Mouse (Mus musculus): Measurements from ENCODE around the gene Ces2b. TPM values are rescaled to one million over a fixed set of nuclear protein-coding genes. Genes with fewer than 3 reads are reported as not detected.

Ces2b gene
- 0.31 and 0.32 TPM in 2 replicates for polyA plus RNA-seq (2015; fragmentation: Nextera tagmentation; extraction: Ambion mirVana)

GRCm38 (mm10) chr8:104831440-104831839, at the start of gene Ces2b:
Gene Ces2b, plus strand, starts transcription at chr8:104831572.
- Histone ChIP-seq H3K4me2 (no peak within 1 kb of the TSS), H3K9me3 (replicated peaks) (no peaks in the 10 kb centered on the region), H3K27me3 (no peaks in the 10 kb centered on the region), H3K9ac (no peak within 1 kb of the TSS), H3K27ac (no peak within 1 kb of the TSS), H3K36me3 (ENCODE audit: poor library complexity, severe bottlenecking) (no peaks in the 10 kb centered on the region), H3K4me3 (no peak within 1 kb of the TSS), H3K4me1 (no peaks in the 10 kb centered on the region)
- 79% methylated on average over 5 of the region's 5 CpGs for WGBS
- no peak for ATAC-seq

GRCm38 (mm10) chr8:104787049-104787448, 44.3 kb upstream of the Ces2b start:
- no peaks in the 10 kb centered on the region for H3K36me3 ChIP-seq (ENCODE audit: poor library complexity, severe bottlenecking)
- no peak overlapping the region for H3K27ac ChIP-seq
- no peak for ATAC-seq
- H3K9me3 ChIP-seq (replicated peaks) = no peaks in the 10 kb centered on the region
- H3K27me3 ChIP-seq = no peaks in the 10 kb centered on the region
- no peak overlapping the region for H3K9ac ChIP-seq
- WGBS = 78% methylated on average over 1 of the region's 1 CpGs
- no peak overlapping the region for H3K4me3 ChIP-seq
- no peak overlapping the region for H3K4me2 ChIP-seq
- H3K4me1 ChIP-seq = no peaks in the 10 kb centered on the region

- Histone ChIP-seq H3K4me3 (no peak overlapping the region), H3K4me2 (no peak overlapping the region), H3K4me1 (no peaks in the 10 kb centered on the region), H3K36me3 (ENCODE audit: poor library complexity, severe bottlenecking) (no peaks in the 10 kb centered on the region), H3K27ac (no peak overlapping the region), H3K9ac (no peak overlapping the region), H3K9me3 (replicated peaks) (no peaks in the 10 kb centered on the region), H3K27me3 (no peaks in the 10 kb centered on the region)
- WGBS = 85% methylated on average over 2 of the region's 2 CpGs
- ATAC-seq = no peak
Observed at GRCm38 (mm10) chr8:104788929-104789328, 42.4 kb upstream of the Ces2b start.

DNA sequence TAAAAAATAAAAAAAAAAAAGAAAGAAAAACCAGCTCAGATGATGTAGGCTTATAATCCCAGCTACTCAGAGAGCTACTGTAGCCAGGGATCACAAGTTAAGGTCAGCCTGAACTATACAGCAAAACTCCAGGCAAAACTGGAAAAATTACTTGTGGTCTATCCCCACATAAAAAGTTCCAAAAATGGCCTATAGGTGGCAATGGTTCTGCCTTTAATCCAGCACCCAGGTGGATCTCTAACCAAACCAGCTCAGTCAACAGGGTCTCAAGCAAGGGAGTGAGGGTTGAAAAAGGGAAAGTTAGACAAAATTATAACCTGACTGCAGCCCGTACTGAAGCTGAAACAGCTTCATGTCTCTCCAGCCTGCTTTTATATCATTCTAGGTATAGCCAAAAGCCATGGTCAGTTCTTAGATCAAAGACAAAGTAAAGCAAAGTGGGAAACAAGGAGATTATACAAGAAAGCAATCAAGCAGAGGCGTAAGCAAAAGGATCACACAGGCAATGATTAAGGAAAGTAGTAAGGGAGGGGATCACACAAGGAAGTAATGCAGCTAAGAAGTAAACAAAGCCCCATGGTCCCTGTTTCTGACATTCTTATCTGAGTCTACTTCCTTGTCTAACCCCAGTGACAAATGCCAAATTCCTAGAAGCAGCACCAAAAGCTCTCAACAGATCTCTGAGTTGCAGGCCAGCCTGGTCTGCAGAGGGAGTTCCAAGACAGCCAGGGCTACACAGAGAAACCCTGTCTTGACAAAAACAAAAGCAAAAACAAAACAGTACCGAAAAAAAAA, 41.3 kb upstream of the Ces2b start:
- Histone ChIP-seq H3K4me1 (no peaks in the 10 kb centered on the region), H3K4me2 (no peak overlapping the region), H3K27ac (no peak overlapping the region), H3K4me3 (no peak overlapping the region), H3K9me3 (replicated peaks) (no peaks in the 10 kb centered on the region), H3K9ac (no peak overlapping the region), H3K27me3 (no peaks in the 10 kb centered on the region), H3K36me3 (ENCODE audit: poor library complexity, severe bottlenecking) (no peaks in the 10 kb centered on the region)
- 63% methylated on average over 3 of the region's 3 CpGs for WGBS
- ATAC-seq = no peak

DNA sequence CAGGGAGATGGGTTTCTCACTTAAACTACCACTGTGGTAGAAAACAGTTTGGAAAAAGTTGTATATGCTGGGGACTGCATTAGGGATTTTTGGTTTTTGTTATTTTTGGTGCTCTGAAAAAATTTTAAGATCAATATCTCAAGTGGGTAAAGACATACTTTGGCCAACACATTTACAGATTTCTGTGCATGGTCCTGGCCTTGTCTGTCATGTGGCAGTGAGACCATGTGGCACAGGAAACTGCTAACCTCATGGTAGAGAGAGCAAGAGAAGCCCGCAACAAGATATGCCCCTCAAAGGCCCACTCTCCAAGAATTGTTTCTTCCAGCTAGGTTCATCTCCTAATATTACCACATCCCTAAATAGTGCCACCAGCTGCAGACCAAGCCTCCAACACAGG, 32.0 kb upstream of the Ces2b start:
- H3K4me3 ChIP-seq = no peak overlapping the region
- no peak overlapping the region for H3K27ac ChIP-seq
- no peaks in the 10 kb centered on the region for H3K9me3 ChIP-seq (replicated peaks)
- H3K4me2 ChIP-seq = no peak overlapping the region
- H3K9ac ChIP-seq = no peak overlapping the region
- no peaks in the 10 kb centered on the region for H3K4me1 ChIP-seq
- no peaks in the 10 kb centered on the region for H3K36me3 ChIP-seq (ENCODE audit: poor library complexity, severe bottlenecking)
- 100% methylated on average over 1 of the region's 1 CpGs for WGBS
- ATAC-seq = no peak
- H3K27me3 ChIP-seq = no peaks in the 10 kb centered on the region

DNA sequence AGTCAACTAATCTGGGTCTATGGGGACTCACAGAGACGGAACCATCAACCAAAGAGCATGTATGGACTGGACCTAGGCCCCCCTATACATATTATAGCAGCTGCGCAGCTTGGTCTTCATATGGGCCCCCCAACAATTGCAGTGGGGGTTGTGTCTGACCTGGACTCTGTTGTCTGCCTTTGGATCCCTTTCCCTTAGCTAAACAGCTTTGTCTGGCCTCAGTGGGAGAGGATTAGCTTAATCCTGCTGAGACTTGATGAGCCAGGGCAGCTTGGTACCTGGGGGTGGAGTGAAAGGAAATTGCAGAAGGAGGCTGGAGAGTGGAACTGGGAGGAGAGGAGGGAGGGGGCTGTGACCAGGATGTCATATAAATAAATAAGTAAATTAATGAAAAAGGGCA, 25.2 kb upstream of the Ces2b start:
- no peak overlapping the region for H3K9ac ChIP-seq
- no peaks in the 10 kb centered on the region for H3K4me1 ChIP-seq
- ATAC-seq = no peak
- WGBS = 2% methylated on average over 2 of the region's 2 CpGs
- no peak overlapping the region for H3K4me3 ChIP-seq
- H3K27me3 ChIP-seq = no peaks in the 10 kb centered on the region
- H3K4me2 ChIP-seq = no peak overlapping the region
- H3K27ac ChIP-seq = no peak overlapping the region
- no peaks in the 10 kb centered on the region for H3K9me3 ChIP-seq (replicated peaks)
- H3K36me3 ChIP-seq (ENCODE audit: poor library complexity, severe bottlenecking) = no peaks in the 10 kb centered on the region

DNA sequence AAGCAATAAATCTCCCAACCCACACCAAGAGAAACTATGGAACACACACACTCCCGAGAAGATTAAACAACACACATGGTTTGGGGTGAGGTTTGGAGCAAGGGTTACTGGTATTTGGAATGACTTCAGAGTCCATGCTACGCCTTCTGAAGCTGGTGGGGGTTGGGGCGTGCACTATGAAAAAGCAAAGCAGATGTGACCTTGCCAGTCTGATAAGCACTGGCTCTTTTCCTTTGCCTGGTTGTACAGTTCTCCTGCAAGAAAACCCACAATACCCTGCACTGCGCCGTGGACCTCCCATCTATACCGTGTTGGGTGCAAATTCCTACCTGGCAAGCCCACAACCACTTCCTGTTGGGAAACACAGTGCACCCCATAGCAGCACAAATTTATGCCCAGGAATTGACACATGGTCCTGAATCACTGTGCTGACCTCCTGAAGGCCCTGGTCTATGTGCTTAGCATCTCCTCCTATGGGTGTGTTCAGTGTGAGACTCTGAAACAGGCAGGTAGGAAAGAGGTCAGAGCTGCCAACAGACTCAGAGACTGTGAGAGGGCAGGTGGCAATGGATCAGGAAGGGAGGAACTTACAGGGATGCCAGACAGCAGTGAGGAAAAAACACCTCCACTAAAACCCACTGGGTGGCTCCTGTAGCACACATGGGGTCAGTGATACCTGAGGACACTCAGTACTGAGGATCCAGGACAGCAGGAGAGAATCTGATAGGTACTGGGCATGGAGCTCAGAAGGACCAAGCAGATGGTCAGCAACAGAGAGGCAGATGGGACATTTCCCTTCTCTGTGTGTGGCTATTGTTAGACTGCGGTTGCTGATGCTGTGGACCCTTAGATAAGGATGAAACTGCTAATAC, 22.6 kb upstream of the Ces2b start:
- Histone ChIP-seq H3K9ac (no peak overlapping the region), H3K36me3 (ENCODE audit: poor library complexity, severe bottlenecking) (no peaks in the 10 kb centered on the region), H3K4me3 (no peak overlapping the region), H3K4me2 (no peak overlapping the region), H3K27me3 (no peaks in the 10 kb centered on the region), H3K4me1 (no peaks in the 10 kb centered on the region), H3K9me3 (replicated peaks) (no peaks in the 10 kb centered on the region), H3K27ac (no peak overlapping the region)
- no peak for ATAC-seq
- 90% methylated on average over 7 of the region's 7 CpGs for WGBS

DNA sequence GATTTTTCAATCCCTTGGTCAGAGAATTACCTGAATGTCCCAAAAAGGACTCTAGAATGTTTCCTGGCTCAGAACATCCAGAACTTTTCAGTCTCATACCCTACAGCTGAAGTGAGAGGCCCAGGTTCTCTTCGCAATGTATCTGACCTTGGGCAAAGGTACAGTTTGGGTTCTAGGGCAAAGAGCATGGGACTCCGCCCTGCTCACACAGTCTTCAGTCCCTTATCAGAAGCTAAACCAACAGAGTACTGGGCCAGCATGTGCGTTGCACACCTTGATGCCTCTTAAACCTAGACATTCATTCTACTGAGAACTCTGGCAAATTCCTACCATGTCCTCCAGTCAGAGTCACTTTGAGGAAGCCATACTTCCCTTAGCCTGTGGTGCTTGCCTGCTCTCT, 21.9 kb upstream of the Ces2b start:
- no peaks in the 10 kb centered on the region for H3K27me3 ChIP-seq
- no peak overlapping the region for H3K4me2 ChIP-seq
- H3K27ac ChIP-seq = no peak overlapping the region
- ATAC-seq = no peak
- no peak overlapping the region for H3K4me3 ChIP-seq
- H3K36me3 ChIP-seq (ENCODE audit: poor library complexity, severe bottlenecking) = no peaks in the 10 kb centered on the region
- no peaks in the 10 kb centered on the region for H3K4me1 ChIP-seq
- H3K9ac ChIP-seq = no peak overlapping the region
- H3K9me3 ChIP-seq (replicated peaks) = no peaks in the 10 kb centered on the region
- WGBS = 90% methylated on average over 3 of the region's 3 CpGs

GRCm38 (mm10) chr8:104826912-104827311, 4.5 kb upstream of the Ces2b start:
- ATAC-seq = no peak
- Histone ChIP-seq H3K4me1 (no peaks in the 10 kb centered on the region), H3K4me3 (no peak overlapping the region), H3K27ac (no peak overlapping the region), H3K9me3 (replicated peaks) (no peaks in the 10 kb centered on the region), H3K9ac (no peak overlapping the region), H3K4me2 (no peak overlapping the region), H3K27me3 (no peaks in the 10 kb centered on the region), H3K36me3 (ENCODE audit: poor library complexity, severe bottlenecking) (no peaks in the 10 kb centered on the region)
- 84% methylated on average over 1 of the region's 1 CpGs for WGBS

DNA sequence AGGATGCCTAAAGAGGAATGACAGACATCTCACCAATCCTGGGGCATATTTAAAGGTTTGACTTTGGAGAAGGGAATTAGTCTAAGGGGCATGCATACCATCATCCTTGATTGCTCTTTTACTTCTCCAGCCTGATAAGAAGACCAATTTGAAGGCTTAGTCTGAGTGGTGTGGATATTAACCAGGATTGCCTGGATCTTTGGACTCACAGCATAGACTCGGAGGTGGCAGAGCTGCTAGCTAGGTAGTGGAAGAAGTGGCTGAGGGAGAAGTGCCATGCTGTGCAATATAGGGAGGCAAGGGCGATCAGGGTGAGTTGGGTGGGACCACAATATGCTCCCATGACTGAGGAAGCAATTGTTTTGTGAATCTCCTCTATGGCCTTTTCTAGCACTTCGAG, 3.2 kb upstream of the Ces2b start:
- Histone ChIP-seq H3K27me3 (no peaks in the 10 kb centered on the region), H3K4me2 (no peak overlapping the region), H3K4me3 (no peak overlapping the region), H3K9ac (no peak overlapping the region), H3K4me1 (no peaks in the 10 kb centered on the region), H3K27ac (no peak overlapping the region), H3K36me3 (ENCODE audit: poor library complexity, severe bottlenecking) (no peaks in the 10 kb centered on the region), H3K9me3 (replicated peaks) (no peaks in the 10 kb centered on the region)
- 78% methylated on average over 3 of the region's 3 CpGs for WGBS
- no peak for ATAC-seq

DNA sequence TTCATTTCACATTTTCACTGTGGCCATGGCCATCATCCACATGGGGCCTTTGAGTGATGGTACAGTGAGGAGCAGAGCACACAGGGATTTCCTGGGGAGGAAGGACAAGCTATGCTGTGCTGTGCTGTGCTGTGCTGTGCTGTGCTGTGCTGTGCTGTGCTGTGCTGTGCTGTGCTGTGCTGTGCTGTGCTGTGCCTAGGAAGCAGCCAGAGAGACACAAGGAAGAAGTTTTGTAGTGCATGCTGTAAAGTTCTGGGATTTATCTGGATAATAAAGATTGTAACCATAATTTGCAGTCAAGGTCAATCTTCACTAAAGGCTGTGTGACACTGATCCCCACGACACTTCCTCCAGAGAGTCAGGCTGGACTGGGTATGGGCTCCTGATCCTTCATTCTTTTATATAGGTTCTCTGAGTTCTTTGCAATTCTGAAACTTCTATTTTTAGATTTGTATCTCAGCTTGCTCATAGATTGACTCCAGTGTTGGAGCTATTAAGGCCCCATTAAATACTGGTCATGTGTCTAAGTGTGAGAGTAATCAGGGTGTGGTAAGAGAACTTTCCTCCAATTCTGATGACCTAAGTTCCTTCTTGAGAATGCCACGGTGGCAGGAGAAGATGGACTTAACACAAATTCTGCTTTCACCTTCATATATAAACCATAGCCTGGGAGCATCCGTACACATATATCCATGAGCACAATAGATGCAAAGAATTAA, 10.1 kb downstream of the Ces2b start:
- Histone ChIP-seq H3K4me1 (no peaks in the 10 kb centered on the region), H3K9me3 (replicated peaks) (no peaks in the 10 kb centered on the region), H3K9ac (no peak overlapping the region), H3K4me2 (no peak overlapping the region), H3K4me3 (no peak overlapping the region), H3K27me3 (no peaks in the 10 kb centered on the region), H3K36me3 (ENCODE audit: poor library complexity, severe bottlenecking) (no peaks in the 10 kb centered on the region), H3K27ac (no peak overlapping the region)
- 89% methylated on average over 3 of the region's 3 CpGs for WGBS
- no peak for ATAC-seq

DNA sequence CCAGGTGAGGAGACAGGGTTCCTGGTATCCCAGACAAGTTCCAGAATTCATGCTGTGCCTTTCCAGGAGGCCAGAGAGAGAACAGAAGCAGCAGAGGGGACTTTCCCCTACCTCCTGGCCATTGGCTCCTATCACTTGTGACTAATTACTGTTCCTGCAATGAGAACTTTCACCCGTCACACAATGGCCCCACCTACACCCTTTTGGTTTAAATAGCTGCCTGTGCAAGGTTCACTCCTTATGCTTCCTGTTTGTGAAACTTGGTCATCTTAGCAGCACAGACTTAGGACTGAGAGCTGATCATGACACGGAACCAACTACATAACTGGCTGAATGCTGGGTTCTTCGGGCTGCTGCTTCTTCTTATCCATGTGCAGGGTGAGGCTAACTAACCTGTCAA, 15.5 kb downstream of the Ces2b start, which contains the start of gene Ces2c:
Gene Ces2c, plus strand, starts transcription at position 238 of the 400 bp plus-strand sequence.
- Histone ChIP-seq H3K27me3 (no peaks in the 10 kb centered on the region), H3K27ac (no peak within 1 kb of the TSS), H3K4me3 (no peak within 1 kb of the TSS), H3K36me3 (ENCODE audit: poor library complexity, severe bottlenecking) (no peaks in the 10 kb centered on the region), H3K9ac (no peak within 1 kb of the TSS), H3K4me1 (no peaks in the 10 kb centered on the region), H3K9me3 (replicated peaks) (no peaks in the 10 kb centered on the region), H3K4me2 (no peak within 1 kb of the TSS)
- ATAC-seq = no peak
- WGBS = 87% methylated on average over 3 of the region's 3 CpGs
